Mouse (Mus musculus) liver, embryonic 15.5 days (tissue): ENCODE measurements at regions not wholly inside any gene's neighbourhood (a gene's known extent, or its start where the extent isn't known, plus 50 kb on each side); places are given as distances from the start of the nearest gene placed in this dataset.

ENCODE experiments used
- ATAC-seq: fragments of 200-750 bp; cut with Nextera tagmentation; 2 replicates; pipeline ENCODE4 v1.8.0; 2017; ENCODE audit warnings: moderate number of reproducible peaks, mild to moderate bottlenecking, moderate library complexity; ENCODE audit not compliant: insufficient read depth
- H3K27ac ChIP-seq: fragments of 300-500 bp; sonication (generic); replicated peaks from 2 replicates; pipeline ENCODE4 v1.5.1; 2015; ENCODE audit warnings: mild to moderate bottlenecking, inconsistent platforms
- H3K27me3 ChIP-seq: fragments of 300-500 bp; sonication (generic); 2 replicates; pipeline ENCODE4 v1.6.1; 2015; ENCODE audit warnings: mild to moderate bottlenecking, inconsistent platforms
- H3K36me3 ChIP-seq: fragments of 300-500 bp; sonication (generic); replicated peaks from 2 replicates; pipeline ENCODE4 v1.6.1; 2015; ENCODE audit warnings: moderate library complexity, mild to moderate bottlenecking, inconsistent platforms
- H3K4me1 ChIP-seq: fragments of 300-500 bp; sonication (generic); replicated peaks from 2 replicates; pipeline ENCODE4 v1.6.1; 2015; ENCODE audit warnings: inconsistent platforms
- H3K4me2 ChIP-seq: fragments of 300-500 bp; sonication (generic); 2 replicates; pipeline ENCODE4 v1.6.1; 2015; ENCODE audit warnings: moderate library complexity, mild to moderate bottlenecking, inconsistent platforms
- H3K4me3 ChIP-seq: fragments of 300-500 bp; sonication (generic); replicated peaks from 2 replicates; pipeline ENCODE4 v1.5.1; 2015; ENCODE audit warnings: mild to moderate bottlenecking, inconsistent platforms
- H3K9ac ChIP-seq: fragments of 300-500 bp; sonication (generic); 2 replicates; pipeline ENCODE4 v1.6.1; 2015; ENCODE audit warnings: moderate library complexity, mild to moderate bottlenecking, inconsistent platforms
- H3K9me3 ChIP-seq: fragments of 300-500 bp; sonication (generic); replicated peaks from 2 replicates; pipeline ENCODE4 v1.6.1; 2016; ENCODE audit warnings: inconsistent platforms
- WGBS: fragments of 180-500 bp; shearing (Covaris S2); methylation state at CpG from one replicate; pipeline ENCODE4 v1.1.7; 2015; ENCODE audit warnings: mixed read lengths; ENCODE audit not compliant: insufficient replicate concordance; 5-methylcytosine and 5-hydroxymethylcytosine counted together

GRCm38 (mm10) chr5:46674810-46675502 lies 817.5 kb upstream of the Lcorl start:
- Histone ChIP-seq H3K27ac (no peak overlapping the region), H3K4me3 (no peak overlapping the region), H3K4me2 (no peak overlapping the region), H3K27me3 (no peaks in the 10 kb centered on the region), H3K9me3 (no peaks in the 10 kb centered on the region), H3K36me3 (no peaks in the 10 kb centered on the region), H3K4me1 (no peaks in the 10 kb centered on the region), H3K9ac (no peak overlapping the region)
- no peak for ATAC-seq
- 58% methylated on average over 3 of the region's 3 CpGs for WGBS

GRCm38 (mm10) chr5:46673413-46673812 lies 816.0 kb upstream of the Lcorl start:
- Histone ChIP-seq H3K4me1 (no peaks in the 10 kb centered on the region), H3K9me3 (no peaks in the 10 kb centered on the region), H3K36me3 (no peaks in the 10 kb centered on the region), H3K4me2 (no peak overlapping the region), H3K27me3 (no peaks in the 10 kb centered on the region), H3K27ac (no peak overlapping the region), H3K4me3 (no peak overlapping the region), H3K9ac (no peak overlapping the region)
- no peak for ATAC-seq
- WGBS, result 19% methylated on average over 1 of the region's 1 CpGs

- Histone ChIP-seq H3K36me3 (no peaks in the 10 kb centered on the region), H3K4me2 (no peak overlapping the region), H3K9me3 (no peaks in the 10 kb centered on the region), H3K4me3 (no peak overlapping the region), H3K9ac (no peak overlapping the region), H3K27ac (no peak overlapping the region), H3K4me1 (no peaks in the 10 kb centered on the region), H3K27me3 (no peaks in the 10 kb centered on the region)
- WGBS, result 40% methylated on average over 2 of the region's 2 CpGs
- no peak for ATAC-seq
Observed at GRCm38 (mm10) chr5:46670484-46670883, 813.1 kb upstream of the Lcorl start.

- 32% methylated on average over 3 of the region's 3 CpGs for WGBS
- H3K9me3 ChIP-seq, result no peaks in the 10 kb centered on the region
- H3K36me3 ChIP-seq, result no peaks in the 10 kb centered on the region
- no peaks in the 10 kb centered on the region for H3K27me3 ChIP-seq
- no peak for ATAC-seq
- H3K4me2 ChIP-seq, result no peak overlapping the region
- H3K4me1 ChIP-seq, result no peaks in the 10 kb centered on the region
- no peak overlapping the region for H3K4me3 ChIP-seq
- no peak overlapping the region for H3K27ac ChIP-seq
- H3K9ac ChIP-seq, result no peak overlapping the region
Observed at GRCm38 (mm10) chr5:46666250-46666649, 808.8 kb upstream of the Lcorl start.

- Histone ChIP-seq H3K4me1 (no peaks in the 10 kb centered on the region), H3K36me3 (no peaks in the 10 kb centered on the region), H3K4me3 (no peak overlapping the region), H3K9me3 (no peaks in the 10 kb centered on the region), H3K27me3 (no peaks in the 10 kb centered on the region), H3K4me2 (no peak overlapping the region), H3K9ac (no peak overlapping the region), H3K27ac (no peak overlapping the region)
- no peak for ATAC-seq
Observed at GRCm38 (mm10) chr5:46657065-46657464, 799.6 kb upstream of the Lcorl start.

GRCm38 (mm10) chr5:46654189-46654588 lies 796.8 kb upstream of the Lcorl start:
- H3K4me2 ChIP-seq, result no peak overlapping the region
- H3K9me3 ChIP-seq, result no peaks in the 10 kb centered on the region
- no peak overlapping the region for H3K4me3 ChIP-seq
- H3K27me3 ChIP-seq, result no peaks in the 10 kb centered on the region
- H3K4me1 ChIP-seq, result no peaks in the 10 kb centered on the region
- H3K9ac ChIP-seq, result no peak overlapping the region
- no peaks in the 10 kb centered on the region for H3K36me3 ChIP-seq
- WGBS, result 57% methylated on average over 1 of the region's 1 CpGs
- no peak overlapping the region for H3K27ac ChIP-seq
- no peak for ATAC-seq

GRCm38 (mm10) chr5:46643009-46643408 lies 785.6 kb upstream of the Lcorl start:
- Histone ChIP-seq H3K4me2 (no peak overlapping the region), H3K4me3 (no peak overlapping the region), H3K27me3 (no peaks in the 10 kb centered on the region), H3K9ac (no peak overlapping the region), H3K36me3 (no peaks in the 10 kb centered on the region), H3K9me3 (no peaks in the 10 kb centered on the region), H3K4me1 (no peaks in the 10 kb centered on the region), H3K27ac (no peak overlapping the region)
- 51% methylated on average over 2 of the region's 2 CpGs for WGBS
- no peak for ATAC-seq

- Histone ChIP-seq H3K27ac (no peak overlapping the region), H3K4me3 (no peak overlapping the region), H3K4me1 (no peaks in the 10 kb centered on the region), H3K9ac (no peak overlapping the region), H3K9me3 (no peaks in the 10 kb centered on the region), H3K27me3 (no peaks in the 10 kb centered on the region), H3K36me3 (no peaks in the 10 kb centered on the region), H3K4me2 (no peak overlapping the region)
- ATAC-seq, result no peak
Observed at GRCm38 (mm10) chr5:46635116-46635668, 777.8 kb upstream of the Lcorl start.
